Mouse (Mus musculus) thymus, adult 2 months (tissue): ENCODE data around the gene Ankrd34a.

ENCODE experiments used
- CTCF ChIP-seq: fragments of 200-500 bp; IDR thresholded peaks from 2 replicates; pipeline ENCODE4 v1.5.1; 2012; ENCODE audit warnings: mild to moderate bottlenecking, control low read depth, low read length, moderate library complexity, borderline replicate concordance; ENCODE audit not compliant: control insufficient read depth, poor library complexity, insufficient read depth; ENCODE audit errors: extremely low read depth
- POLR2A ChIP-seq: fragments of 200-500 bp; IDR thresholded peaks from 2 replicates; pipeline ENCODE4 v1.6.1; 2012; ENCODE audit warnings: mild to moderate bottlenecking, low read length, control low read depth, moderate library complexity; ENCODE audit not compliant: control insufficient read depth, poor library complexity, insufficient read depth; ENCODE audit errors: extremely low read depth

DNA sequence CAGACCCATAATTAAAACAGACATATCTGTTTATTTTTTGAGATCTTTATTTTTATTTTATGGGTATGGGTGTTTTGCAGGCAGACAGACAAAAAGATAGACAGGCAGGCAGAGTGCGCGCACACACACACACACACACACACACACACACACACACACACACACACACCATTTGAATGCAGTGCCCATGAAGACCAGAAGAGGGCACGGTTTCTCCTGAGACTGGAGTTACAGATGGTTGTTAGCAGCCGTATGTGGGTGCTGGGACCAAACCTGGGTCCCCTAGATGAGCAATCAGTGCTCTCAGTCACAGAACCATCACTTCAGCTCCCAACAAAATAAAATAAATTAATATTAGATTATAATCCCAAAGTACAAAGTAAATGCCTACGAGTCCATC lies 13.1 kb upstream of the Ankrd34a start:
- no peak for TF ChIP-seq CTCF
- no peak for TF ChIP-seq POLR2A
